Mouse (Mus musculus) stomach, postnatal 0 days (tissue): ENCODE measurements around the gene Rps6ka5. TPM values are rescaled to one million over a fixed set of nuclear protein-coding genes. Genes with fewer than 3 reads are reported as not detected.

Source experiments
- ATAC-seq: fragments of 200-750 bp; cut with Nextera tagmentation; 2 replicates; pipeline ENCODE4 v1.8.0; 2017; ENCODE audit not compliant: low FRiP score, low TSS enrichment
- DNase-seq: peaks from one replicate; pipeline ENCODE4 v3.0.0-alpha.2; 2016; ENCODE audit warnings: low spot score
- H3K27ac ChIP-seq: fragments of 300-500 bp; sonication (generic); replicated peaks from 2 replicates; pipeline ENCODE4 v1.5.1; 2014; ENCODE audit warnings: mild to moderate bottlenecking, control low read depth
- H3K27me3 ChIP-seq: fragments of 300-500 bp; sonication (generic); 2 replicates; pipeline ENCODE4 v1.6.1; 2014; ENCODE audit warnings: low read length; ENCODE audit not compliant: control insufficient read depth, insufficient read depth
- H3K36me3 ChIP-seq: fragments of 300-500 bp; sonication (generic); 2 replicates; pipeline ENCODE4 v1.6.1; 2014; ENCODE audit warnings: low read length, mixed read lengths; ENCODE audit not compliant: control insufficient read depth, insufficient read depth
- H3K4me1 ChIP-seq: fragments of 300-500 bp; sonication (generic); replicated peaks from 2 replicates; pipeline ENCODE4 v1.6.1; 2014; ENCODE audit warnings: antibody characterized with exemption; ENCODE audit not compliant: control insufficient read depth, insufficient read depth
- H3K4me2 ChIP-seq: fragments of 300-500 bp; sonication (generic); replicated peaks from 2 replicates; pipeline ENCODE4 v1.6.1; 2014; ENCODE audit warnings: low read depth, mild to moderate bottlenecking, control low read depth, moderate library complexity
- H3K4me3 ChIP-seq: fragments of 300-500 bp; sonication (generic); 2 replicates; pipeline ENCODE4 v1.5.1; 2014; ENCODE audit warnings: low read depth, low read length, control low read depth
- H3K9ac ChIP-seq: fragments of 300-500 bp; sonication (generic); 2 replicates; pipeline ENCODE4 v1.6.1; 2014; ENCODE audit warnings: mild to moderate bottlenecking, low read length, control low read depth, mixed read lengths
- H3K9me3 ChIP-seq: fragments of 300-500 bp; sonication (generic); 2 replicates; pipeline ENCODE4 v1.6.1; 2016; ENCODE audit warnings: low read length; ENCODE audit not compliant: control insufficient read depth
- CTCF ChIP-seq: IDR thresholded peaks from 2 replicates; pipeline ENCODE4 v1.5.1; 2016; ENCODE audit warnings: antibody characterized with exemption, low read depth, mild to moderate bottlenecking, moderate library complexity
- EP300 ChIP-seq: optimal IDR thresholded peaks from 2 replicates; pipeline ENCODE3; 2016; ENCODE audit warnings: antibody characterized with exemption
- WGBS: fragments of 180-500 bp; shearing (Covaris S2); extraction: QIAGEN DNeasy Blood & Tissue Kit; methylation state at CpG from one replicate; pipeline ENCODE4 v1.1.7; 2014; 5-methylcytosine and 5-hydroxymethylcytosine counted together
- polyA plus RNA-seq: library from polyadenylated mRNA; unstranded; fragments of >200 nt; fragmentation: Nextera tagmentation; extraction: Ambion mirVana; gene quantifications from 2 replicates; pipeline ENCODE4 v1.2.1, GENCODE M21; 2015

Gene Rps6ka5
- polyA plus RNA-seq, 1 experiment from 2014 or later: 1.4 TPM

GRCm38 (mm10) chr12:100538445-100539157, 188.2 kb downstream of the Rps6ka5 start:
- Histone ChIP-seq H3K4me2 (no peak overlapping the region), H3K9ac (no peak overlapping the region), H3K4me3 (no peak overlapping the region), H3K27ac (no peak overlapping the region), H3K9me3 (no peaks in the 10 kb centered on the region), H3K4me1 (no peaks in the 10 kb centered on the region), H3K27me3 (no peaks in the 10 kb centered on the region), H3K36me3 (no peaks in the 10 kb centered on the region)
- ATAC-seq (no peak), DNase-seq (no peak)
- WGBS: 40% methylated on average over 7 of the region's 7 CpGs
- no peak for TF ChIP-seq CTCF
- TF ChIP-seq EP300: no peak

GRCm38 (mm10) chr12:100537091-100537490, 189.7 kb downstream of the Rps6ka5 start:
- 64% methylated on average over 11 of the region's 11 CpGs for WGBS
- Histone ChIP-seq H3K4me3 (no peak overlapping the region), H3K4me2 (no peak overlapping the region), H3K4me1 (no peaks in the 10 kb centered on the region), H3K36me3 (no peaks in the 10 kb centered on the region), H3K9ac (no peak overlapping the region), H3K9me3 (no peaks in the 10 kb centered on the region), H3K27ac (no peak overlapping the region), H3K27me3 (no peaks in the 10 kb centered on the region)
- ATAC-seq: no peak
- no peak for DNase-seq
- TF ChIP-seq CTCF (no peak), EP300 (no peak)

- ATAC-seq (no peak), DNase-seq (no peak)
- no peak overlapping the region for H3K9ac ChIP-seq
- H3K27me3 ChIP-seq: no peaks in the 10 kb centered on the region
- no peak overlapping the region for H3K27ac ChIP-seq
- no peak for TF ChIP-seq EP300
- no peak for TF ChIP-seq CTCF
- H3K4me2 ChIP-seq: no peak overlapping the region
- H3K36me3 ChIP-seq: no peaks in the 10 kb centered on the region
- H3K4me1 ChIP-seq: no peaks in the 10 kb centered on the region
- H3K9me3 ChIP-seq: no peaks in the 10 kb centered on the region
- 79% methylated on average over 12 of the region's 12 CpGs for WGBS
- no peak overlapping the region for H3K4me3 ChIP-seq
Measured at GRCm38 (mm10) chr12:100535028-100535427, 191.8 kb downstream of the Rps6ka5 start.

- no peak overlapping the region for H3K4me2 ChIP-seq
- H3K36me3 ChIP-seq: no peaks in the 10 kb centered on the region
- TF ChIP-seq CTCF (no peak), EP300 (no peak)
- H3K9me3 ChIP-seq: no peaks in the 10 kb centered on the region
- H3K4me3 ChIP-seq: no peak overlapping the region
- DNase-seq (no peak), ATAC-seq (no peak)
- H3K9ac ChIP-seq: no peak overlapping the region
- no peaks in the 10 kb centered on the region for H3K27me3 ChIP-seq
- 48% methylated on average over 3 of the region's 3 CpGs for WGBS
- H3K27ac ChIP-seq: no peak overlapping the region
- H3K4me1 ChIP-seq: no peaks in the 10 kb centered on the region
Measured at GRCm38 (mm10) chr12:100534028-100534427, 192.8 kb downstream of the Rps6ka5 start.

- no peak for DNase-seq
- H3K4me1 ChIP-seq: no peaks in the 10 kb centered on the region
- H3K9ac ChIP-seq: no peak overlapping the region
- no peak overlapping the region for H3K4me2 ChIP-seq
- WGBS: 79% methylated on average over 4 of the region's 4 CpGs
- no peak for TF ChIP-seq CTCF
- no peak for TF ChIP-seq EP300
- no peak for ATAC-seq
- H3K36me3 ChIP-seq: no peaks in the 10 kb centered on the region
- no peak overlapping the region for H3K27ac ChIP-seq
- H3K27me3 ChIP-seq: no peaks in the 10 kb centered on the region
- no peak overlapping the region for H3K4me3 ChIP-seq
- no peaks in the 10 kb centered on the region for H3K9me3 ChIP-seq
Measured at GRCm38 (mm10) chr12:100533209-100533608, 193.6 kb downstream of the Rps6ka5 start.

- 43% methylated on average over 1 of the region's 1 CpGs for WGBS
Measured at GRCm38 (mm10) chr12:100531740-100532139, 195.0 kb downstream of the Rps6ka5 start.

More at GRCm38 (mm10) chr12:100531740-100532139, 195.0 kb downstream of the Rps6ka5 start:
- TF ChIP-seq CTCF (no peak), EP300 (no peak)
- no peak overlapping the region for H3K4me2 ChIP-seq
- no peak overlapping the region for H3K4me3 ChIP-seq
- H3K4me1 ChIP-seq: no peaks in the 10 kb centered on the region
- no peak overlapping the region for H3K9ac ChIP-seq
- no peaks in the 10 kb centered on the region for H3K9me3 ChIP-seq
- no peaks in the 10 kb centered on the region for H3K36me3 ChIP-seq
- DNase-seq: no peak
- H3K27me3 ChIP-seq: no peaks in the 10 kb centered on the region
- no peak overlapping the region for H3K27ac ChIP-seq
- ATAC-seq: no peak
